Mouse (Mus musculus) cerebellum, adult 2 months (tissue): ENCODE measurements around the gene Bcl9l. TPM values are rescaled to one million over a fixed set of nuclear protein-coding genes. Genes with fewer than 3 reads are reported as not detected.

Experiments used
- DNase-seq, 2 experiments: peaks; one replicate each; pipeline ENCODE4 v3.0.0; 2021
- H3K27ac ChIP-seq: fragments of 200-500 bp; 2 replicates; pipeline ENCODE4 v1.5.1; 2012; ENCODE audit warnings: low read length, control low read depth, inconsistent platforms; ENCODE audit not compliant: insufficient read depth
- H3K27me3 ChIP-seq: fragments of 200-500 bp; 2 replicates; pipeline ENCODE4 v1.6.1; 2012; ENCODE audit warnings: inconsistent platforms, mild to moderate bottlenecking, low read length, moderate library complexity; ENCODE audit not compliant: control insufficient read depth, insufficient read depth
- H3K4me1 ChIP-seq: fragments of 200-500 bp; 2 replicates; pipeline ENCODE4 v1.6.1; 2011; ENCODE audit warnings: low read length; ENCODE audit not compliant: control insufficient read depth, insufficient read depth
- H3K4me3 ChIP-seq: fragments of 200-500 bp; replicated peaks from 2 replicates; pipeline ENCODE3; 2011; ENCODE audit warnings: mild to moderate bottlenecking, low read depth, low read length, control low read depth; ENCODE audit not compliant: insufficient read depth
- CTCF ChIP-seq: fragments of 200-500 bp; IDR thresholded peaks from 2 replicates; pipeline ENCODE4 v1.5.1; 2011; ENCODE audit warnings: low read depth, mild to moderate bottlenecking, control low read depth, low read length, moderate library complexity, borderline replicate concordance; ENCODE audit not compliant: insufficient read depth
- POLR2A ChIP-seq: fragments of 200-500 bp; IDR thresholded peaks from 2 replicates; pipeline ENCODE4 v1.6.1; 2011; ENCODE audit warnings: low read length, control low read depth, borderline replicate concordance; ENCODE audit not compliant: insufficient read depth
- WGBS: fragments of 180-500 bp; shearing (Covaris S2); methylation state at CpG from one replicate; pipeline ENCODE4 v1.1.7; 2018; 5-methylcytosine and 5-hydroxymethylcytosine counted together
- polyA plus RNA-seq: library from polyadenylated mRNA; depleted of rRNA; stranded (reverse); fragments of >200 nt; gene quantifications from 2 replicates; pipeline ENCODE4 v1.2.3, GENCODE M21; 2012

The Bcl9l gene
- polyA plus RNA-seq, 1 experiment, result 22.3 TPM

GRCm38 (mm10) chr9:44508721-44509486, 26.3 kb downstream of the Bcl9l start:
- DNase-seq, result peak; percentile 29 to 38
- WGBS, result 37% methylated on average over 19 of the region's 19 CpGs
- H3K27me3 ChIP-seq, result no peaks in the 10 kb centered on the region
- peaks cover 39% of the 10 kb centered on the region for H3K4me1 ChIP-seq
- H3K27ac ChIP-seq, result 0 out of 2 replicates have a peak overlapping the region, but pooled peaks have one; percentile 8
- H3K4me3 ChIP-seq, result no peak overlapping the region
- no peak for TF ChIP-seq CTCF

- Histone ChIP-seq H3K27ac (peak overlapping the region; percentile 55; the same call in 1 of the 2 replicates), H3K4me1 (peaks cover 39% of the 10 kb centered on the region), H3K27me3 (no peaks in the 10 kb centered on the region), H3K4me3 (peak overlapping the region; percentile 50)
- 1% methylated on average over 27 of the region's 27 CpGs for WGBS
- DNase-seq, result peak; percentile 91 to 92
- TF ChIP-seq CTCF (no peak; the same call in 1 of the 2 replicates), POLR2A (no peak)
Measured at GRCm38 (mm10) chr9:44509487-44510354, 27.1 kb downstream of the Bcl9l start.

GRCm38 (mm10) chr9:44510355-44510871, 27.8 kb downstream of the Bcl9l start:
- Histone ChIP-seq H3K27me3 (no peaks in the 10 kb centered on the region), H3K4me3 (peak overlapping the region; percentile 50), H3K27ac (peak overlapping the region; percentile 42; the same call in 1 of the 2 replicates), H3K4me1 (peaks cover 37% of the 10 kb centered on the region)
- TF ChIP-seq CTCF, result no peak
- TF ChIP-seq POLR2A, result no peak
- peak in 1 of 2 experiments; percentile 51 for DNase-seq
- 21% methylated on average over 9 of the region's 9 CpGs for WGBS

- Histone ChIP-seq H3K27ac (peak overlapping the region; percentile 42), H3K4me1 (peaks cover 37% of the 10 kb centered on the region), H3K27me3 (no peaks in the 10 kb centered on the region), H3K4me3 (no peak overlapping the region)
- TF ChIP-seq CTCF (no peak), POLR2A (no peak)
- 29% methylated on average over 5 of the region's 5 CpGs for WGBS
- peak; percentile 74 to 83 for DNase-seq
Measured at GRCm38 (mm10) chr9:44510872-44511601, 28.4 kb downstream of the Bcl9l start.

GRCm38 (mm10) chr9:44511935-44512716, 29.5 kb downstream of the Bcl9l start:
- TF ChIP-seq POLR2A (no peak), CTCF (no peak)
- H3K27me3 ChIP-seq, result no peaks in the 10 kb centered on the region
- 35% methylated on average over 9 of the region's 9 CpGs for WGBS
- no peak overlapping the region for H3K27ac ChIP-seq
- no peak overlapping the region for H3K4me3 ChIP-seq
- H3K4me1 ChIP-seq, result peaks cover 38% of the 10 kb centered on the region
- peak; percentile 22 to 41 for DNase-seq

- Histone ChIP-seq H3K4me3 (no peak overlapping the region), H3K27ac (no peak overlapping the region), H3K27me3 (no peaks in the 10 kb centered on the region), H3K4me1 (peaks cover 42% of the 10 kb centered on the region)
- no peak for DNase-seq
- 55% methylated on average over 3 of the region's 3 CpGs for WGBS
- no peak for TF ChIP-seq POLR2A
- TF ChIP-seq CTCF, result no peak
Measured at GRCm38 (mm10) chr9:44512717-44513003, 30.0 kb downstream of the Bcl9l start.

- WGBS, result 88% methylated on average over 11 of the region's 11 CpGs
- TF ChIP-seq POLR2A (no peak), CTCF (no peak)
Measured at GRCm38 (mm10) chr9:44513121-44513520, 30.5 kb downstream of the Bcl9l start.

More at GRCm38 (mm10) chr9:44513121-44513520, 30.5 kb downstream of the Bcl9l start:
- DNase-seq, result no peak
- no peak overlapping the region for H3K4me3 ChIP-seq
- peaks cover 41% of the 10 kb centered on the region for H3K4me1 ChIP-seq
- H3K27ac ChIP-seq, result no peak overlapping the region
- H3K27me3 ChIP-seq, result no peaks in the 10 kb centered on the region
